Comparison of ENCODE assay signal across 12 mouse cellular contexts in genomic region chr13:83566834-83567534, GRCm38 (mm10).
A peak's percentile ranks its signal among the peaks of the same experiment; 100 is the strongest.
DNase-seq lines count a peak whose midpoint lies in the region; ATAC-seq lines count a peak whose summit lies in the region.
"Had no signal": no experiment of that assay in that cellular context is flagged by ENCODE, and none has a peak within 500 bp of the region (broad histone marks: within the 10 kb centered on the region; RNA-seq: fewer than 3 reads in every experiment).

No protein-coding gene starts in this region.

- no peak for DNase-seq in heart, postnatal 25 days (ENCODE audit: low spot score)
- DNase-seq in neural tube, embryonic 10.5 days (ENCODE audit: extremely low spot score, low spot score), result no peak
- DNase-seq in cerebellum, postnatal 10 days, result no peak
- DNase-seq in kidney, postnatal 4 days, result no peak
- DNase-seq in lung, postnatal 10 days, result no peak
- DNase-seq: adrenal gland, postnatal 25 days; cerebellum, adult 9-10 months; heart, postnatal 14 days had no signal

- no peak overlapping the region for H3K4me2 ChIP-seq in heart, embryonic 12.5 days
- no peak overlapping the region for H3K4me2 ChIP-seq in neural tube, embryonic 12.5 days (replicated peaks)
- no peak overlapping the region for H3K4me2 ChIP-seq in hindbrain, embryonic 15.5 days

- no peak for ATAC-seq in heart, embryonic 12.5 days (ENCODE audit: insufficient number of reproducible peaks, low FRiP score)
- peak; percentile 58 for ATAC-seq in neural tube, embryonic 12.5 days (ENCODE audit: low FRiP score, low read depth)
- ATAC-seq in hindbrain, embryonic 15.5 days (ENCODE audit: low FRiP score, low read depth), result peak; percentile 52

- no peak overlapping the region for H3K9ac ChIP-seq in heart, embryonic 12.5 days
- no peak overlapping the region for H3K9ac ChIP-seq in neural tube, embryonic 12.5 days
- no peak overlapping the region for H3K9ac ChIP-seq in hindbrain, embryonic 15.5 days
- H3K9ac ChIP-seq: liver, embryonic 14.5 days had no signal

- H3K4me3 ChIP-seq in heart, embryonic 12.5 days, result no peak overlapping the region
- no peak overlapping the region for H3K4me3 ChIP-seq in neural tube, embryonic 12.5 days
- no peak overlapping the region for H3K4me3 ChIP-seq in hindbrain, embryonic 15.5 days

- intact Hi-C loops in heart, postnatal 25 days (cut with DNase I), result no loop called here

- H3K4me1 ChIP-seq in heart, embryonic 12.5 days (replicated peaks), result peaks cover 42% of the 10 kb centered on the region
- H3K4me1 ChIP-seq in neural tube, embryonic 12.5 days, result no peaks in the 10 kb centered on the region
- peaks cover 14% of the 10 kb centered on the region; the same call in 1 of the 2 replicates for H3K4me1 ChIP-seq in hindbrain, embryonic 15.5 days (replicated peaks)

- no peaks in the 10 kb centered on the region for H3K36me3 ChIP-seq in heart, embryonic 12.5 days
- H3K36me3 ChIP-seq in neural tube, embryonic 12.5 days, result no peaks in the 10 kb centered on the region
- H3K36me3 ChIP-seq in hindbrain, embryonic 15.5 days, result no peaks in the 10 kb centered on the region

- WGBS in heart, embryonic 12.5 days, result 35% methylated on average over 8 of the region's 8 CpGs
- WGBS in neural tube, embryonic 12.5 days, result 59% methylated on average over 8 of the region's 8 CpGs
- 38% methylated on average over 8 of the region's 8 CpGs for WGBS in hindbrain, embryonic 15.5 days

- H3K27me3 ChIP-seq in heart, embryonic 12.5 days (replicated peaks), result no peaks in the 10 kb centered on the region
- no peaks in the 10 kb centered on the region for H3K27me3 ChIP-seq in neural tube, embryonic 12.5 days (replicated peaks)
- no peaks in the 10 kb centered on the region for H3K27me3 ChIP-seq in hindbrain, embryonic 15.5 days

- H3K9me3 ChIP-seq in heart, embryonic 12.5 days (replicated peaks), result no peaks in the 10 kb centered on the region
- H3K9me3 ChIP-seq in neural tube, embryonic 12.5 days, result no peaks in the 10 kb centered on the region
- no peaks in the 10 kb centered on the region for H3K9me3 ChIP-seq in hindbrain, embryonic 15.5 days

- H3K27ac ChIP-seq in heart, embryonic 12.5 days (ENCODE audit: poor library complexity, severe bottlenecking), result 0 out of 2 replicates have a peak overlapping the region, but pooled peaks have one; percentile 43
- no peak overlapping the region for H3K27ac ChIP-seq in neural tube, embryonic 12.5 days
- H3K27ac ChIP-seq in hindbrain, embryonic 15.5 days (replicated peaks), result no peak overlapping the region
- H3K27ac ChIP-seq: liver, embryonic 14.5 days had no signal
